Mouse (Mus musculus): ENCODE results near the gene Lgals3. TPM values are rescaled to one million over a fixed set of nuclear protein-coding genes. Genes with fewer than 3 reads are reported as not detected.

Gene Lgals3
- total RNA-seq, 2 experiments from 2014 or later: 2.8 to 5.8 TPM

DNA sequence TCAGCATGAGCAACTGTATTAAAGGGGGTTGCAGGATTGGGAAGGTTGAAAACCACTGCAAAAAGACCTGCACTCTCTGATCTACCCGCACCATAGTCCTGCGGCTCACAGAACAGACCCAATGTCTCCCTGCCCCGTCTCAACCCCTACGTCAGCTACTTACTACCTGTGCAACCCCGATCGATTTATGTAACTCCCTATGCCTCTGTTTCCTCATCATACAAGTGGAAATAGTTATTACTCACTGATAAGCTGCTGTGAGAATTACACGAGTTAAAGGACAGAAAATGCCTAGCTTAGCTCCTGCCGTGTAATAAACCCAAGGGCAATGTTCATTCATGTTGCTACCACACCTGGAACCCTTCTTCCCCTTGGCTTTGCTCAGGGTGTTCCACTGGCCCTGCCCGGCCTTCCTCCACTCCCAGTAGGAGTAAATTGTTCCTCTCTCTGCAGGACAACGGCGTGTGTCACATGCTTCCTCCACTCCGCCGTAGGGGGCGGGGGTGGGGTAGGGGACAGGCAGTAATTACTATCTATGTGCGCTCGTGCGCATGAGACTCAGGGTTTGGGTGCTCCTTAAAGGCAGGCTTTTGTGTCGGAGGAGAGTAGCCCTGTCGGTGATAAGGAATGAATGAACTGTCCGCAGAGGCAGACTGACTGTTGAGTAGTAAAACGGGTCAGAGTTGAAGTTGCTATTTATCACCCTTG lies 2.7 kb upstream of the Lgals3 start:
- no peak for DNase-seq
- intact Hi-C loops (cut with DNase I): no loop called here

DNA sequence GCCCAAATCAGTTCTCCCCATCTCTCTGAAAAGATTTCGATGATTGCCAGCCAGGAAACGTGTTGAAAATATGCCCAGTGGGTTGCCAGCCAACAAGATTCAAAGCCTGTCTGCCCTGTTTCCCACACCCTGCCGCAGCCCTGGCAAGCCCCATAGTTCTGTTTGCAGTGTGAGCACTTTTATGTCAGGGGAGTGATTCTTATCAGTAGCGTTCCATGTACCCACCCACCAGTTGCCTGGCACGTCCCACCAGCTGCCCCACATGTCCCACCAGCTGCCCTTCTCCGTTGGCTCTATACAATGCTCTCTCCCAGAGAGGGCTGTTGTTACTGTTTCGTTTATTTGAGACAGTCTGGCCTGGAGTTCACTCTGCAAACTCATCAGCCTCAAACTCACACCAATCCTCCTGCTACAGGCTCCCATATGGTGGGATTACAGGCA lies 650 bp upstream of the Lgals3 start:
- intact Hi-C loops (cut with DNase I): no loop called here
- no peak for DNase-seq

DNA sequence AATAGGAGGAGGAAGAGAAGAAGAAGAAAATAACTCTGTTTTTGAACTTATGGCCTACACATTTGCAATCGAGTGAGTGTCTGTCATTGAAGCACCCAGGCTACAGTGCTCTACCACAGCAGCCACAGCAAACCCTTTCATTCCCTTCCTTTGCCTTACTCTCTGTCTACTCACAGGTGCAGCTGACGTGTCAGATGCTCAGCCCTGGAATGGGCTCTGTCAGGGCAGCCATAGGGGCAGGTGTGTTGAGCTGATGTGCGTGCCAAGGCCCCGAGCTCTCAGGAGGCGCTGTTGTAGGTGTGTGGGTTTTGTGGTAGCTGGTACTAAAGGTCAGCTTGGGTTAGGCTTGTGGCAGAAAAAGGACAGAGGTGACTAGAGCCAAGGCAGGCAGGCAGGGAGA lies 2.2 kb downstream of the Lgals3 start:
- intact Hi-C loops (cut with DNase I): no loop called here
- no peak for DNase-seq

GRCm38 (mm10) chr14:47370790-47371189 lies 3.2 kb downstream of the Lgals3 start:
- no peak for DNase-seq
- intact Hi-C loops (cut with DNase I): no loop called here

- intact Hi-C loops (cut with DNase I): no loop called here
Observed at GRCm38 (mm10) chr14:47371689-47372088, 4.1 kb downstream of the Lgals3 start.

DNA sequence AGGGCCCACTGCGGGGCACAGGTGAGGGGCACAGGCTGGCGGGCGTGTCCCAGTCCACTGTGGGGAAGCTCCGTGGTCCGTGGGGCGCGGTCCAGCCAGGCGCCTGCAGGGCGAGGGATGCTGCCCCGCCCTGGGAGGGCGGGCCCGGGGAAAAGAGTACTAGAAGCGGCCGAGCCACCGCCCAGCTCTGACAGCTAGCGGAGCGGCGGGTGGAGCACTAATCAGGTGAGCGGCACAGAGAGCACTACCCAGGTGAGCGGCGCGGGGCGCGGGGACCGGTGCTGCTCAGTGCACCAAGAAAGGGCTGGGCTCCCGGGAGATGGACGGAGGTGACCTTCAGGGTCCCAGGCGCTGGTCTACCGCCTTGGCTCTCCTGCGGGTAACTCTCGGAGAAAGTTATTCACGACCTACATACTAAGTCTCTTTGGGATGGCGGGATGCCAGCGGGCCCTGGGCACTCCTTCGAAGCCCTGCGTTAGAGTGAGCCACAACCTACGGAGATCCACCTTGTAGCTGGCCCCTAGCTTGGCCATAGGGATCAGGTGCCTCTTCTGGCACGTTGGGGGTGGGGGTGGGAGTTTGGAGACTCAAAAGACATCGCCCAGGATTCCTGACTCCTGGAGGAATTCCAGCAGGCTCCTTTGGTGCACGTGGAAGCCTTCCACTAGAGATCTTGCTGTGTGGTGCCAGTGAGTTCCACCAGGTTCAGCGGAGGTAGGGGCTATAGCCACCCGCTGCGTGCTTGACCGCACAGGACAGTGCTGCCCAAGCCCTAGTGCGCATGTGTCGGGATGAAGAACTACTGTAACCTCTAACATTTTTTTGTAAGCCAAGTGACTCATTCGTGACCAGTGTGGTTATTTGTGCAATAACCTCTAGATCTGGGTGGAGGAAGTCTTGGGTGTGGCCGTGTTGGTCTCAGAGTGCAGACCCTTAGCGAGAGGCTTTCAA lies 6.5 kb downstream of the Lgals3 start:
- intact Hi-C loops (cut with DNase I): no loop called here

More at GRCm38 (mm10) chr14:47371689-47372088, 4.1 kb downstream of the Lgals3 start:
- DNase-seq: no peak

GRCm38 (mm10) chr14:47376526-47376925 lies 9.0 kb downstream of the Lgals3 start:
- intact Hi-C loops (cut with DNase I): no loop called here
- no peak for DNase-seq

More for the DNA sequence above, 6.5 kb downstream of the Lgals3 start:
- peak; percentile 28 for DNase-seq

- DNase-seq: no peak
- intact Hi-C loops (cut with DNase I): no loop called here
Observed at GRCm38 (mm10) chr14:47378336-47378735, 10.8 kb downstream of the Lgals3 start.

GRCm38 (mm10) chr14:47383911-47384310 lies 16.4 kb downstream of the Lgals3 start:
- intact Hi-C loops (cut with DNase I): no loop called here
- DNase-seq: no peak

DNA sequence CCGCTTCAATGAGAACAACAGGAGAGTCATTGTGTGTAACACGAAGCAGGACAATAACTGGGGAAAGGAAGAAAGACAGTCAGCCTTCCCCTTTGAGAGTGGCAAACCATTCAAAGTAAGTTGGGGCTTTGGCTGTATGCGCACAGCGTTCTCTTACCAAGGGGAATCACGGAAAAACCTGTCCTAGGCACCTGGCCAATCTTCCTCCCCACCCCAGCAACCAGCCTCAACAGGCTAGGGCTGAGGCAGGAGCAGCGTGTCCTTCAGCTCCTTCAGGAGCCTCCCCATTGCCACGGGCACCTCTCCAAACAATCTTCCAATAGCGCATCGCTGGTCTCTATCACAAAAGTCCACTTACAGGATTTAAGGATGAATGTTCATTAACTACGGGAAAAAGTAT lies 17.1 kb downstream of the Lgals3 start:
- intact Hi-C loops (cut with DNase I): no loop called here
- no peak for DNase-seq

GRCm38 (mm10) chr14:47386125-47386524 lies 18.6 kb downstream of the Lgals3 start:
- intact Hi-C loops (cut with DNase I): no loop called here
- no peak for DNase-seq

DNA sequence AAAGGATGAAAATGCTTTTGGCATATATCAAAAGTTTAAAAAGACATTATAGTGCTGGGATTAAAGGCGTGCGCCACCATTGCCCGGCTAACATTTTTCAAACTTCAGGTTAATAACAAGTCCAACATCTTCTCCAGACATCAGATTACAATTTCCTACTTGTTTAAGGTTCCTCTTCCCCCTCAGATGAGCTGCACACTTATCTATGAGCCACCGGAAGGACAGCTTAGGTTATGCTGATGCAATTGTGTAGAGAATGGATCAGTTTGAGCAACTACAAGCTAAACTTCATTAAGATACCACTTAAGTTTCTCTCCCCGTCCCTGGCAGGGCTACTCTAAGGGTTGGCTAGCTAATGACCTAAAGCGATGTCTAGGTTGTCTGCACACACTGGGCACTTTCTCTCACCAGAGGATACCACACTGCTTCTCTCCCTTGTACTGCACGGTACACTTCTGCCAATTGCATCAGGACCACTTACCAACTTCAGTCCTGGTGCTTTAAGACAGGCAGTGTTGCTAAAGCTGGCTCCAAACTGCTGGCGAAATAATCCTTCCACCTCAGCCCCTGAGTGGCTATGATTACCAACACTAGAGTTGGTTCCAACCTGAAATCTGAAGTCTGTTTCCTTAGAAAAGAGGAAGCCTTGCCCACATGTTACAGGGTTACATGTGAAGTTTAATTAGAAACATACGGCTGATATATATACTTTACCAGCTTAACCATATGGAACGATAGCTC lies 26.0 kb downstream of the Lgals3 start:
- intact Hi-C loops (cut with DNase I): no loop called here
- no peak for DNase-seq

DNA sequence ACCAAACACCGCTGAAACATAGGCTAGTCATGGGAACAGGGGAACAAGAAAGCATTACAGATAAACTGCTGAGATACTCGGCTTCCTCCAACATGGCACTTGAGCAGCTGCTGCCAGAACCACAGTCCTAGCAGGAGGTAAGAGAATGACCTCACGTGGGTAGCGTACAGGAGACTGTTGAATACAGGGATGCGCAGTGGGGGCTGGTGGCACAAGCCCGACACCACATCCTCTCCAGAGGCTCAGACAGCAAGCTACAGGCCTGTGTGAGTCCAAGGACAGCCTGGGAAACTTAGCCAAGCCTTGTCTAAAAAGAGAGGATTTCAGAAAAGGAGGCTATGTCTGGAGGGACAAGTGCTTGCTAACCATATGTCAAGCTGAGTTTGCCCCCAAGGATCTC lies 27.5 kb downstream of the Lgals3 start:
- intact Hi-C loops (cut with DNase I): no loop called here
- DNase-seq: no peak

GRCm38 (mm10) chr14:47395462-47396026 lies 28.0 kb downstream of the Lgals3 start:
- no peak for DNase-seq
- intact Hi-C loops (cut with DNase I): loop anchor here (2.0 kb wide), 1 partner anchor 61 kb away; no protein-coding TSS in a partner anchor

GRCm38 (mm10) chr14:47396165-47396652 lies 28.7 kb downstream of the Lgals3 start:
- intact Hi-C loops (cut with DNase I): loop anchor here (2.0 kb wide), 1 partner anchor 61 kb away; no protein-coding TSS in a partner anchor
- DNase-seq: no peak

DNA sequence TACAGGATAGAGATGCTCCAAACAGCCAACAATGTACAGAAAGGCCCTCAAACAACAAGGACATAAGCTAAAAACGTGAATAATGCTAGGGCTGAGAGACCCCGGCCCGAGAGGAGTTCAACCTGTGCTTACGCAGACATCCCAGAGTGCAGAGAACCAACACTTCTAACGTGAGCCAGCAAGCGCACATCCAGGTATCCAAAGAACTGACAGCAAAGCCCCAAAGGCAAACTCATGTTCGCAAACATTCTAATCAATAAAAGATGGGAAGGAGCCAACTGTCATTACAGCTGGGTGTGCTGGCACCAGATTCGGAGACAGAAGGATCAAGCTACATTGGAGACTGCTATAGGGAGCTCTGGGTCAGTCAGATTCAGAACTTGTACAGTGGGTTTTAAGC lies 35.2 kb downstream of the Lgals3 start:
- intact Hi-C loops (cut with DNase I): no loop called here
- no peak for DNase-seq

- intact Hi-C loops (cut with DNase I): no loop called here
- no peak for DNase-seq
Observed at GRCm38 (mm10) chr14:47406000-47406399, 38.4 kb downstream of the Lgals3 start.

DNA sequence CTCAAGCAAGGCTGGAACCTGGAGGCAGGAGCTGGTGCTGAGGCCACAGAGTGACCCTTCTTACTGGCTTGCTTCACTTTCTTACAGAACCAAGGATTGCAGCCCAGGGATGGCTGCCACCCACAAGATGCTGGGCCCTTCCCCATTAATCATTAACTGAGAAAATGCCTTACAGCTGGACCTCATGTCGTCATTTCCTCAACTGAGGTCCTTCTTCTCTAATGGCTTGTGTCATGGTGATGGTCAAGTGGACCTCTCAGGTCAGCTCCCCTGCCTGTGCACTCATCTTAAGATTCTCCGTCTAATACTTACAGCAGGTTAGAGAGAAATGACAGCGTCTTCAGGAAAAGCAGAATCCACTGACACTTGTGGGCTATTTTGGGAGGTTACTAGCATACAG lies 49.8 kb downstream of the Lgals3 start:
- DNase-seq: no peak
- intact Hi-C loops (cut with DNase I): no loop called here

- peak; percentile 87 to 89 for DNase-seq
- intact Hi-C loops (cut with DNase I): no loop called here
Observed at GRCm38 (mm10) chr14:47417775-47418665, 50.5 kb downstream of the Lgals3 start, which contains the start of gene Dlgap5. Gene Dlgap5, minus strand, starts transcription at chr14:47418407.
